ENCODE assay signal across 8 mouse cellular contexts in genomic region chr17:34640778-34641601, GRCm38 (mm10). TPM values are rescaled to one million over a fixed set of nuclear protein-coding genes. Genes with fewer than 3 reads are reported as not detected.
DNase-seq lines count a peak whose midpoint lies in the region; ATAC-seq and TF ChIP-seq lines count a peak whose summit lies in the region.
"Had no signal": no experiment of that assay in that cellular context is flagged by ENCODE, and none has a peak within 500 bp of the region (broad histone marks: within the 10 kb centered on the region; RNA-seq: fewer than 3 reads in every experiment).

No protein-coding gene starts in this region.

- TF ChIP-seq CTCF in forebrain, postnatal 0 days (IDR thresholded peaks at IDR 0.05; ENCODE audit: low read depth): no peak

- ATAC-seq in megakaryocyte, adult 5-6 weeks (ENCODE audit: poor library complexity, severe bottlenecking): no peak
- peak; percentile 38 for ATAC-seq in forebrain, postnatal 0 days
- peak; percentile 13; the same call in 1 of the 2 replicates for ATAC-seq in intestine, embryonic 15.5 days
- ATAC-seq in midbrain, embryonic 14.5 days (ENCODE audit: low FRiP score, low TSS enrichment): peak; percentile 25; the same call in 1 of the 2 replicates

- H3K36me3 ChIP-seq in megakaryocyte, embryonic 14.5 days (replicated peaks; ENCODE audit: low read length): peaks cover 9% of the 10 kb centered on the region
- H3K36me3 ChIP-seq in forebrain, postnatal 0 days (ENCODE audit: insufficient read depth): no peaks in the 10 kb centered on the region
- H3K36me3 ChIP-seq in intestine, embryonic 15.5 days: 0 out of 2 replicates have a peak, but pooled peaks cover 5% of the 10 kb centered on the region
- no peaks in the 10 kb centered on the region; the same call in 1 of the 2 replicates for H3K36me3 ChIP-seq in midbrain, embryonic 14.5 days (ENCODE audit: control insufficient read depth, insufficient read depth, low read length)

- WGBS in forebrain, postnatal 0 days: 7% methylated on average over 11 of the region's 11 CpGs
- 22% methylated on average over 11 of the region's 11 CpGs for WGBS in intestine, embryonic 15.5 days
- 12% methylated on average over 11 of the region's 11 CpGs for WGBS in midbrain, embryonic 14.5 days

- H3K4me3 ChIP-seq in megakaryocyte, embryonic 14.5 days (replicated peaks): peak overlapping the region; percentile 76
- no peak overlapping the region for H3K4me3 ChIP-seq in forebrain, postnatal 0 days (ENCODE audit: low read depth, low read length)
- H3K4me3 ChIP-seq in intestine, embryonic 15.5 days (replicated peaks): no peak overlapping the region
- no peak overlapping the region for H3K4me3 ChIP-seq in midbrain, embryonic 14.5 days (replicated peaks; ENCODE audit: low read depth, low read length)

- peaks cover 84% of the 10 kb centered on the region for H3K4me1 ChIP-seq in megakaryocyte, embryonic 14.5 days
- H3K4me1 ChIP-seq in forebrain, postnatal 0 days (ENCODE audit: insufficient read depth): 0 out of 2 replicates have a peak, but pooled peaks cover 8% of the 10 kb centered on the region
- H3K4me1 ChIP-seq in intestine, embryonic 15.5 days (replicated peaks): peaks cover 22% of the 10 kb centered on the region; the same call in 1 of the 2 replicates
- H3K4me1 ChIP-seq in midbrain, embryonic 14.5 days (ENCODE audit: control insufficient read depth, insufficient read depth, low read length): peaks cover 11% of the 10 kb centered on the region

- H3K27ac ChIP-seq in forebrain, postnatal 0 days (ENCODE audit: low read depth, low read length): peak overlapping the region; percentile 58
- H3K27ac ChIP-seq in intestine, embryonic 15.5 days: peak overlapping the region; percentile 49
- peak overlapping the region; percentile 73 for H3K27ac ChIP-seq in midbrain, embryonic 14.5 days (replicated peaks; ENCODE audit: low read depth, low read length)

- peaks cover 11% of the 10 kb centered on the region for H3K27me3 ChIP-seq in megakaryocyte, embryonic 14.5 days (replicated peaks)
- H3K27me3 ChIP-seq in forebrain, postnatal 0 days (ENCODE audit: insufficient read depth, low read length): no peaks in the 10 kb centered on the region
- no peaks in the 10 kb centered on the region for H3K27me3 ChIP-seq in intestine, embryonic 15.5 days (replicated peaks)
- no peaks in the 10 kb centered on the region for H3K27me3 ChIP-seq in midbrain, embryonic 14.5 days (ENCODE audit: control insufficient read depth, insufficient read depth, low read length)

- no peak overlapping the region for H3K4me2 ChIP-seq in forebrain, postnatal 0 days (ENCODE audit: low read depth)
- no peak overlapping the region for H3K4me2 ChIP-seq in intestine, embryonic 15.5 days (replicated peaks)
- no peak overlapping the region for H3K4me2 ChIP-seq in midbrain, embryonic 14.5 days (ENCODE audit: low read length)

- H3K9ac ChIP-seq in forebrain, postnatal 0 days: no peak overlapping the region
- 0 out of 2 replicates have a peak overlapping the region, but pooled peaks have one; percentile 8 for H3K9ac ChIP-seq in intestine, embryonic 15.5 days
- peak overlapping the region; percentile 16; the same call in 1 of the 2 replicates for H3K9ac ChIP-seq in midbrain, embryonic 14.5 days (replicated peaks; ENCODE audit: low read length)

- peak; percentile 95 for DNase-seq in cerebellum, adult 9-11 months
- peak; percentile 56 for DNase-seq in forebrain, postnatal 0 days
- peak; percentile 64 for DNase-seq in midbrain, embryonic 14.5 days
- no peak for DNase-seq in urinary bladder, adult 2 months (ENCODE audit: low spot score)

- H3K9me3 ChIP-seq in megakaryocyte, embryonic 14.5 days: peaks cover 5% of the 10 kb centered on the region
- no peaks in the 10 kb centered on the region for H3K9me3 ChIP-seq in forebrain, postnatal 0 days (ENCODE audit: low read length)
- no peaks in the 10 kb centered on the region for H3K9me3 ChIP-seq in intestine, embryonic 15.5 days
- no peaks in the 10 kb centered on the region for H3K9me3 ChIP-seq in midbrain, embryonic 14.5 days (ENCODE audit: control insufficient read depth, low read length)

RNA-seq across cellular contexts. Expression of gene Fkbpl, which starts 3.6 kb away (rescaled TPM):
- 6.1 and 22.5 TPM in 2 replicates for polyA plus RNA-seq in megakaryocyte, embryonic 14.5 days (2012; ENCODE audit: insufficient read depth, low replicate concordance)
- total RNA-seq in megakaryocyte, adult 5-6 weeks (2015): 4.0 and 4.2 TPM in 2 replicates
- total RNA-seq in megakaryocyte, adult 5-6 weeks (2017): 40.5 and 41.6 TPM in 2 replicates
- total RNA-seq in forebrain, postnatal 0 days (2014; rRNA removed): 9.6 and 19.9 TPM in 2 replicates
- 8.2 and 11.4 TPM in 2 replicates for polyA plus RNA-seq in forebrain, postnatal 0 days (2015; fragmentation: Nextera tagmentation; extraction: Ambion mirVana)
- polyA plus RNA-seq in intestine, embryonic 15.5 days (2015; fragmentation: Nextera tagmentation; extraction: Ambion mirVana): 12.1 and 13.7 TPM in 2 replicates
- 11.2 and 14.5 TPM in 2 replicates for polyA plus RNA-seq in midbrain, embryonic 14.5 days (2014; fragmentation: Nextera tagmentation; extraction: Ambion mirVana)
- 4.6 and 7.2 TPM in 2 replicates for polyA plus RNA-seq in urinary bladder, adult 2 months (2012; rRNA removed)

RNA-seq across cellular contexts. Expression of gene Atf6b, which starts 6.0 kb away (rescaled TPM):
- 192 and 427 TPM in 2 replicates for polyA plus RNA-seq in megakaryocyte, embryonic 14.5 days (2012; ENCODE audit: insufficient read depth, low replicate concordance)
- total RNA-seq in megakaryocyte, adult 5-6 weeks (2015): 31.9 and 32.4 TPM in 2 replicates
- total RNA-seq in megakaryocyte, adult 5-6 weeks (2017): 25.4 and 32.2 TPM in 2 replicates
- total RNA-seq in forebrain, postnatal 0 days (2014; rRNA removed): 39.9 and 43.7 TPM in 2 replicates
- 86.1 and 86.4 TPM in 2 replicates for polyA plus RNA-seq in forebrain, postnatal 0 days (2015; fragmentation: Nextera tagmentation; extraction: Ambion mirVana)
- 67.5 and 68.2 TPM in 2 replicates for polyA plus RNA-seq in intestine, embryonic 15.5 days (2015; fragmentation: Nextera tagmentation; extraction: Ambion mirVana)
- 97.1 TPM in 2 replicates for polyA plus RNA-seq in midbrain, embryonic 14.5 days (2014; fragmentation: Nextera tagmentation; extraction: Ambion mirVana)
- polyA plus RNA-seq in urinary bladder, adult 2 months (2012; rRNA removed): 39.2 and 42.1 TPM in 2 replicates

RNA-seq across cellular contexts. Expression of gene Prrt1, which starts 11.7 kb away (rescaled TPM):
- polyA plus RNA-seq in megakaryocyte, embryonic 14.5 days (2012; ENCODE audit: insufficient read depth, low replicate concordance): not detected in 2 replicates
- total RNA-seq in megakaryocyte, adult 5-6 weeks (2015): 0.22 and 0.73 TPM in 2 replicates
- 0.22 TPM in 1 of 2 replicates, not detected in the other for total RNA-seq in megakaryocyte, adult 5-6 weeks (2017)
- total RNA-seq in forebrain, postnatal 0 days (2014; rRNA removed): 7.8 and 11.4 TPM in 2 replicates
- polyA plus RNA-seq in forebrain, postnatal 0 days (2015; fragmentation: Nextera tagmentation; extraction: Ambion mirVana): 12.2 and 15.1 TPM in 2 replicates
- 0.40 and 0.49 TPM in 2 replicates for polyA plus RNA-seq in intestine, embryonic 15.5 days (2015; fragmentation: Nextera tagmentation; extraction: Ambion mirVana)
- 12.4 and 13.6 TPM in 2 replicates for polyA plus RNA-seq in midbrain, embryonic 14.5 days (2014; fragmentation: Nextera tagmentation; extraction: Ambion mirVana)
- polyA plus RNA-seq in urinary bladder, adult 2 months (2012; rRNA removed): 8.0 and 11.1 TPM in 2 replicates
- total RNA-seq: neutrophil, adult 5-6 weeks had no signal

RNA-seq across cellular contexts. Expression of gene Ppt2, which starts 12.7 kb away (rescaled TPM):
- polyA plus RNA-seq in megakaryocyte, embryonic 14.5 days (2012; ENCODE audit: insufficient read depth, low replicate concordance): 40.9 and 74.9 TPM in 2 replicates
- total RNA-seq in megakaryocyte, adult 5-6 weeks (2015): 37.0 and 41.4 TPM in 2 replicates
- 25.6 and 26.8 TPM in 2 replicates for total RNA-seq in megakaryocyte, adult 5-6 weeks (2017)
- total RNA-seq in forebrain, postnatal 0 days (2014; rRNA removed): 24.2 and 27.2 TPM in 2 replicates
- polyA plus RNA-seq in forebrain, postnatal 0 days (2015; fragmentation: Nextera tagmentation; extraction: Ambion mirVana): 17.6 and 20.2 TPM in 2 replicates
- polyA plus RNA-seq in intestine, embryonic 15.5 days (2015; fragmentation: Nextera tagmentation; extraction: Ambion mirVana): 27.8 and 29.6 TPM in 2 replicates
- 23.4 and 25.5 TPM in 2 replicates for polyA plus RNA-seq in midbrain, embryonic 14.5 days (2014; fragmentation: Nextera tagmentation; extraction: Ambion mirVana)
- polyA plus RNA-seq in urinary bladder, adult 2 months (2012; rRNA removed): 22.8 and 24.8 TPM in 2 replicates

RNA-seq across cellular contexts. Expression of gene Egfl8, which starts 25.2 kb away (rescaled TPM):
- 1.9 TPM in 1 of 2 replicates, not detected in the other for polyA plus RNA-seq in megakaryocyte, embryonic 14.5 days (2012; ENCODE audit: insufficient read depth, low replicate concordance)
- 0.82 and 0.91 TPM in 2 replicates for total RNA-seq in megakaryocyte, adult 5-6 weeks (2015)
- total RNA-seq in megakaryocyte, adult 5-6 weeks (2017): 0.57 and 5.0 TPM in 2 replicates
- total RNA-seq in forebrain, postnatal 0 days (2014; rRNA removed): 2.7 and 3.2 TPM in 2 replicates
- polyA plus RNA-seq in forebrain, postnatal 0 days (2015; fragmentation: Nextera tagmentation; extraction: Ambion mirVana): 3.8 and 4.8 TPM in 2 replicates
- 3.0 and 3.4 TPM in 2 replicates for polyA plus RNA-seq in intestine, embryonic 15.5 days (2015; fragmentation: Nextera tagmentation; extraction: Ambion mirVana)
- 6.7 and 9.5 TPM in 2 replicates for polyA plus RNA-seq in midbrain, embryonic 14.5 days (2014; fragmentation: Nextera tagmentation; extraction: Ambion mirVana)
- 9.3 and 10.6 TPM in 2 replicates for polyA plus RNA-seq in urinary bladder, adult 2 months (2012; rRNA removed)
